Mouse (Mus musculus) adrenal gland, adult 18-20 months (tissue): ENCODE data around the gene Itgal. TPM values are rescaled to one million over a fixed set of nuclear protein-coding genes. Genes with fewer than 3 reads are reported as not detected.

Experiments used
- DNase-seq, 2 experiments: peaks; one replicate each; pipeline ENCODE4 v3.0.0; 2021 to 2022; ENCODE audit warnings: low spot score in 2 of 2
- total RNA-seq, 2 experiments: library from RNA; stranded (reverse); gene quantifications; 1 replicate in 1 of 2; 2 replicates in 1 of 2; pipeline ENCODE4 v1.2.3; 2021

Itgal gene
- total RNA-seq, 2 experiments from 2014 or later: 1.7 to 4.0 TPM

DNA sequence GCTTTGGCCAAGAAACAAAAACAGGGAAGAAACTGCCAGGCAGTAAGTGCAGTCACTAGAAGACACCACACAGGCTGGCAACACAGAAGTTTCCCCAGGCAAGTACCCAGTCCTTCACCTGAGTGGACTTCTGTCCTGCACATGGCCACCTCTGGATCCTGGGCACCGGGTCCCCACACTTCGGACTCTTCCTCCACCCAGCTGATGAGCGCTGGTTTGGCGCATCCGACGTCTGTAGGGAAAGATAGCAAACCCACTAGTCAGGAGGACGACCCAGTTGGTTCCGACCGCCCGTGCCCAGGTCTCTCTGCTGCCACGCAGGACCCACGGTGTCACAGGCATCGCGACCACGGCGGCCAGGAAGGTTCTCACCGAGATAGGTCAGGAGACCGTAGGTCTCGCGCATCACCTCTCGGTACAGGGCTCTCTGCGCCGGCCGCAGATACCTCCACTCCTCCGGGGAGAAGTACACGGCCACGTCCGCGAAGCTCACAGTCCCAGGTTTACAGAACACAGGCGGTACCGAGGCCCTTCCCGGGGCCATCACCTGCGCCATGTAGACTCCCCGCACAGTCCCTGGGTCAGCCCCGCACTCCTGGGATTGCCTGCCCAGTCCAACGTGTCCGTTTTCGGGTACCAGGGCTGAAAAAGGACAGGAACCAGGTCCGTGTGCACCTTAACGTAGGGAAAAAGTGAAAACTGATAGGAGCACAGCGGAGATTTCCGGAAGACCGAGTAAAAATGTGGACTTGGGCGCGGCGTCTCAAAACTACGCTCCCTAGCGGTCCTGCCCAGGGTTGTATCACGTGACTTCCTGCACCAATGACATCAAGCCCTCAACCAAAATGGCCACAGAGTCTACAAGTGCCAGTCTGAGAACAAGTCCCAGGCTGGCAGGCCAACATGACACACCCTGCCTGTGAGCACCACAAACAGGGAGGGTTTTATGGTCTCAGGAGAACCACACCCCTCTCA lies 79.5 kb downstream of the Itgal start, which contains the start of gene Zfp747:
Gene Zfp747, minus strand, starts transcription at position 780 of the 975 bp plus-strand sequence.
- DNase-seq: peak; percentile 88 to 89

DNA sequence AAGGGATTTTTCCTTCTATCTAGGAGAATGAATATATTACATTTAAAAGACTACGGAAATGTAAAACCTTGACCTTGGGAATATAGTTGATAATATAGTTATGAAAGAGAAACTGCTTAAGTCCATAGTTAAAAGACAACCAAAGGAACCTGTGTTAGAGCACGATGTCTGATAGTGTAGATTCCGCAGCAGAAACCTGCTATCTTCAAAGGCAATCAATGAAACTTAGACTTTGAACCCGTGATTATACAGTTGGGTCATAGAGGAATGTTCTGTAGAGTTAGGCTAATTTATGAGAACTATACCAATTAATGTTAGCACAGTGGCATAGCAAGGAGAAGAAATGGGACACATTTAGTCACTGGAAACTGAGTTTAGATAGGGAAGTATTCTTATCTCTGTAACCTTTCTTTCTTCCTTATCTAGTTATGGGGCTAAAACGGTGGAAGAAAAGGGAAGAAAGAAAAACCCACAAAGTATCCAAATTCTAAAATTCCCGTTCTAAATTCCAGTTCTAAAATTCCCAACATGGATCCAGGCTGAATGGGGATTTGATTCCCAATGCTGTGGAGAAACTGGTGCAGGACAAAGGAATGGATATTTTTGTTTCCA lies 82.4 kb downstream of the Itgal start:
- DNase-seq: no peak

Other genes starting within 250 kb of the Itgal start
- not detected for gene Zg16, start 208.9 kb upstream of the Itgal start, total RNA-seq
- gene AI467606, start 204.9 kb upstream of the Itgal start, total RNA-seq: 1 to 10 TPM in 1 of 2 experiments, under 1 TPM in 1; 0.96 to 1.6 TPM
- gene Qprt, start 174.0 kb upstream of the Itgal start, total RNA-seq: under 1 TPM; 0.30 to 0.51 TPM
- 1 to 10 TPM in 1 of 2 experiments, under 1 TPM in 1; 0.89 to 1.3 TPM for gene Spn, start 158.4 kb upstream of the Itgal start, total RNA-seq
- gene Cd2bp2, start 100.2 kb upstream of the Itgal start, total RNA-seq: 10 to 100 TPM; 51.6 to 62.3 TPM
- 10 to 100 TPM; 43.3 to 47.5 TPM for gene Tbc1d10b, start 87.8 kb upstream of the Itgal start, total RNA-seq
- gene Mylpf, start 87.4 kb upstream of the Itgal start, total RNA-seq: 10 to 100 TPM in 1 of 2 experiments, under 1 TPM in 1; 0.66 to 16.3 TPM
- gene Zfp553, start 63.2 kb upstream of the Itgal start, total RNA-seq: 10 to 100 TPM; 12.6 to 14.8 TPM
- gene Sept1, start 63.1 kb upstream of the Itgal start, total RNA-seq: 1 to 10 TPM; 7.8 to 8.7 TPM
- 10 to 100 TPM; 23.6 to 29.6 TPM for gene Zfp771, start 52.0 kb upstream of the Itgal start, total RNA-seq
- 10 to 100 TPM; 27.9 to 29.5 TPM for gene Dctpp1, start 35.6 kb upstream of the Itgal start, total RNA-seq
- gene Sephs2, start 22.2 kb upstream of the Itgal start, total RNA-seq: 10 to 100 TPM; 86.4 to 88.8 TPM
- gene Zfp768, start 49.3 kb downstream of the Itgal start, total RNA-seq: 10 to 100 TPM; 26.8 to 34.5 TPM
- gene Zfp747, start 79.8 kb downstream of the Itgal start, total RNA-seq: 10 to 100 TPM; 10.4 to 13.0 TPM
- gene 9130019O22Rik, start 90.9 kb downstream of the Itgal start, total RNA-seq: 1 to 10 TPM; 4.1 to 5.0 TPM
- 1 to 10 TPM; 8.2 to 8.4 TPM for gene E430018J23Rik, start 97.4 kb downstream of the Itgal start, total RNA-seq
- 1 to 10 TPM; 6.6 to 6.9 TPM for gene Zfp764, start 110.6 kb downstream of the Itgal start, total RNA-seq
- 10 to 100 TPM in 1 of 2 experiments, 1 to 10 TPM in 1; 9.9 to 11.4 TPM for gene Zfp688, start 125.8 kb downstream of the Itgal start, total RNA-seq
- 1 to 10 TPM; 3.9 to 4.1 TPM for gene Zfp689, start 152.9 kb downstream of the Itgal start, total RNA-seq
- gene Prr14, start 163.4 kb downstream of the Itgal start, total RNA-seq: 10 to 100 TPM; 42.7 to 56.1 TPM
- gene Fbrs, start 182.9 kb downstream of the Itgal start, total RNA-seq: 10 to 100 TPM; 67.2 to 81.1 TPM
- gene Srcap, start 215.7 kb downstream of the Itgal start, total RNA-seq: 10 to 100 TPM; 71.7 to 78.8 TPM
- 10 to 100 TPM; 18.3 to 21.1 TPM for gene Gm42715, start 223.3 kb downstream of the Itgal start, total RNA-seq